Mouse (Mus musculus) retina, postnatal 7 days (tissue): ENCODE data around the gene Olfr433.
"Not testable (repeated sequence)": the region's sequence is repeated elsewhere in the genome, so short reads cannot be mapped to it uniquely, and the experiment has no call there.

ENCODE experiments used
- DNase-seq: peaks from one replicate; pipeline ENCODE4 v3.0.0-alpha.2; 2012; ENCODE audit warnings: low read depth, low spot score

Gene Olfr433

DNA sequence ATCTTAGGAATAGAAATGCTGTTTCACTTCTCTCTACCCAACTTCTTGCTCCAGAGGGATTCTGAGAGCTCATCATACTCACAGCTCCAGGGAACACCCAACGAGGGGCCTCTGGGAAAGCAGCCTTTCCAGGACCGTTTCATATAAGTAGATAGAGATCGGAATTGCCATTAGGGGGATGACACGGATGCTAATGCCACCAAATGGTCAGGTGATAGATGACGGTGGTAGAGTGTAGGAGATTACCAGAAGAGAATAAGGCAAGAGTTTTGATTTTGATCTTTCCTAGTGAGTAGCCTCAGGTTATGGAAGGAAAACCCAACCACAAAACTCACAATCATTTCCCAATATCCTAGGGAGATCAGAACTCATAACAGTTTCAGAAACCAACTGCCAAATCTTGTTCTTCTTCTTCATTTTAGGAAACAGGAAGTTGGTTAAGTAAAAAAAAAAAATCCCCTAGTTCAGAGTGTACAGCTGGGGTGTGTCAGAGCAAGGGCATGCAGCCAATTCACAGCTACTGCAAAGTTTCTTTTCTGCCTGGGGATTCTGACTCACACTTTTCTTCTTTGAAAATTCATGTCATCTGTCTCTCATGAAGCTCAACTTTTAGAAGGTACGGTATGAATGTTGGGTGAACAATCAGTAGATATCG is at the start of gene Olfr433:
Gene Olfr433 (plus strand): TSS at position 183 of the 655 bp plus-strand sequence.
- DNase-seq, result no peak

DNA sequence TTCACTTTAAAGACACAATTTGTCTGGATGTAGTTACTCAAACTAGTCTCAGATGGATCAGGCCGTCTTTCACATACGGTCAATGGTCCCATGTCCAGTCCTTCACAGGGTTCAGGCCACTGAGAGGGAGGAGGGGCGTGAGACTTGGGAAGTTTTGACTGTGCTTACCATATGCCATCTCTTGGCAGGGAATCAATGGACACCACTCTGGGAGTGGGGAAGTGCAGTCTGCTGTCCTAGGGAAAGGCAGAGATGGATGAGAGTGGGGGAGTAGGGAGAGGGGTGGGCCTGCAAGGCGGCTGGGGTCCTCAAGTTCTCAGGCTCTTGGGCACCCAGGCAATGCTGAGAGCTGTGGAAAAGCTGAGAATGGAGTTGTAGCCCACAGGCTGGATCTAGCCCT is 45.5 kb upstream of the Olfr433 start:
- DNase-seq, result no peak

DNA sequence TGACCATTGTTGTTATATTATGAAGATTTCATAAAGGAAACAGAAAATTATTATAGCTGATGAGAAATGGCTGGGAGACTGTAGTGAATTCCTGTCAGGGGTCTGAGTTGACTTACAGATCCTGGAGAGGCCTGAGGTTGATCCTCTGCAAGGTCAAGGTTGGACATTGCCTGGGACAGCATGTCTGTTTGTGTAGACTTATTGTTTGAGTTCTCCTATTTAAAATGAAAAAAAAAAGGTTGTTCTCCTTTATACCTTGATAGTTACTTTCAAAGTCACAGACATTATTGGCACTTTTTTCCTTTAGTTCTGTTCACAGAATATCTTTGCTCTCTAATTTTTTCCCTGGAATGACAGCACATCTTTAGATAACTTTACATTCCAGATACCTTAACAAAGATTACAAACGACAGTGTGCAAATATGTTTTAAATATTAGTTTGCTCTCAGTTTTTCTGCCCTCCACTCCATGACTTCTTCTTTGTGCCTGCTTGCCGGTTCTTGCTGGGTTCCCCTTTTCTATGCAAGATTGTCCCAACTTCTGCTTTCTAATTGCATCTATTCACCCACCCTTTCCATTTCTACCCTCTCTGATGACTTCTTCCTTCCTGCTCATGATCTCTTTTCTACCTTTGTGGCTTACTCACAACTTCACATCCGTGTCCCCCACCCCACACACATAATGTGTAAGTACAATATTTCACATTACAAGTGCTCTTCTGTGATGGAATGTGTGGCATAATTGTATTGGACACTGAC is 36.0 kb upstream of the Olfr433 start:
- DNase-seq, result not testable (repeated sequence)

DNA sequence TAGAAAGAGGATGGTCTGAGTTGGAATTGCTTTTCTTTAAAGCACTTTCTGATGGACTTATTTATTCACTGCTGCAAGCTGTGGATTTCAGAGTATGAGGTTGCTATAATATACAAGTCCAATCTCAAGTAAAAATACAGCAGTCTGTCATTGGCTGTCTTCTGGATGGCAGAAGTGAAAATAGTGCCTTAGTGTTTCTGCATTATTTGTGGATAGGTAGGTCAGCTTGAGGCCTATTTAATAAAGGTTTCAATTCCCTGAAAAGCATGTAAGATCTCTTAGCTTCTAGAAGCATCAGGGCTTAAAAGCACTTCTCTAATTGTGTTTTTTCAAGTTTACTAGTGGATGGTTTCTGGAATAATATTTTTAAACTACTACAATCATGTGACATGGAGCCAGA is 33.5 kb upstream of the Olfr433 start:
- not testable (repeated sequence) for DNase-seq

DNA sequence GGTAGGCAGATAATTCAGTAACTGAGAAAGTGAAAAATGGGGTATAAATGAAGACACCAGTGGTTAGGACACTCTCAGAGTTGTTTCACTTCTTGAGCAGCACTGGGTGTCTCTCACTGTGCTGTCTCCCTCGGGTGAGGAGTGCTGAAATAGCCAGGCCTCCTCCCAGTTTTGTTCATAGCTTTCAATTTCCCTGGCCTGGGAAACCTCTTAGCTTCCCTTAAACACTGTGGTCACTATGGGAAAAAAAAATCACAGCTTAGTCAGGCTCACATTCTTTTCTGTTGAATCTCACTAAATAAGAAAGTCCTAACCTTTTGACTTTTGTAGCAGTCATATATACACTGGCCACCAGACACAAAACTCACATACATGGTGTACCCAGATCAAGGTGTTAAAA is 8.8 kb upstream of the Olfr433 start, which contains the start of gene Ifi205:
Gene Ifi205 (minus strand): TSS at position 113 of the 400 bp plus-strand sequence.
- DNase-seq, result no peak

DNA sequence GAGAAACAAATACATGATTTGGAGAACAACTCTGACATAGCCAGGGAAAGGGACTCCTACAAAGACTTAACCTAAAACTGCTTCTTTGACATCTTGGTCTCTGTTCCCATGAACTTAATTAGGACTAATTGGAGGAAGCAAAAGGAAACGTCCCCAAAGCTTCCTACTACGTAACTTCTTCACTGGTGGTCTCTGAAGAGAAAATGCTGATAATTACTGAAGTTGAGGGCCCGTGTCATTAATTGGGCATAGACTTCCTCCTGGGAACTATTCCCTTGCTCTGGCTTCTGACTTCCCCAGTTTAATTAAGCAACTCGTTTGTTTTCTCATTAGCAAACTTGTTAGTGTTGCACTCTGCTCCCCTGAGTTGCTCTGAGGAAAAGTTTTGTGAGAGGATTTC is 4.7 kb upstream of the Olfr433 start:
- no peak for DNase-seq

DNA sequence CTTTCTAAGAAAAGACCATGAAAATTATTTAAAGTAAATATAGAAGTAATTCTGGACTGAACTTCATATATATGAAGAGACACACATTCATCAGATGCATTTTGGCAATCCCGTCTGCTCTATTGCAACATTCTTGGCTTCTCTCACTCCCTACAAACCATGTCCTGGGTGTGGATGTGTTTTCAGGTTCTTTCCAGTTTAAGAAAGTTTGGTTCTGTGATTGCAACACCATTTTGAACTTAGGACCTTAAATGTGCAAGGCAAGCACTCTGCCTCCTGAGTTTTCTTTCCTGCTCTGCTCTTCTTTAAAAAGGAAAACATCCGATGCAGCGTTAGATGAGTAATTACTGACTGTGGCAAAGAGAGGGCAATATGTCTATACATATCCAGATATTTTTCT is 2.0 kb upstream of the Olfr433 start:
- no peak for DNase-seq

DNA sequence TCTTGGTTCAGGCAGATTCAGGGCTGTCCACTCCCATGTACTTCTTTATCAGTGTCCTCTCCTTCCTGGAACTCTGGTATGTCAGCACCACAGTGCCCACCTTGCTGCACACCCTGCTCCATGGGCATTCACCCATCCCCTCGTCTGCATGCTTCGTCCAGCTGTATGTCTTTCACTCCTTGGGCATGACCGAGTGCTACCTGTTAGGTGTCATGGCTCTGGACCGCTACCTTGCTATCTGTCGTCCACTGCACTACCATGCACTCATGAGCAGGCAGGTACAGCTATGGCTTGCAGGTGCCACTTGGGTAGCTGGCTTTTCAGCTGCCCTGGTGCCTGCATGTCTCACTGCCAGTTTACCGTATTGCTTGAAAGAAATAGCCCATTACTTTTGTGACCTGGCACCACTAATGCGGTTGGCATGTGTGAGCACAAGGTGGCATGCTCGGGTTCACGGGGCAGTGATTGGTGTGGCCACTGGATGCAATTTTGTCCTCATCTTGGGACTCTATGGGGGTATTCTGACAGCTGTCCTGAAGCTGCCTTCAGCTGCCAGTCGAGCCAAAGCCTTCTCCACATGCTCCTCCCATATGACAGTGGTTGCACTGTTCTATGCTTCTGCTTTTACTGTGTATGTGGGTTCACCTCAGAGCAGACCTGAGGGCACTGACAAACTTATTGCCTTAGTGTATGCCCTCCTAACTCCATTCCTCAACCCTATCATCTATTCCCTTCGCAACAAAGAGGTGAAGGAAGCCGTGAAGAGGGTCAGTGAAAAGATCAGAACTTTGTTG is 1.8 kb downstream of the Olfr433 start:
- not testable (repeated sequence) for DNase-seq

DNA sequence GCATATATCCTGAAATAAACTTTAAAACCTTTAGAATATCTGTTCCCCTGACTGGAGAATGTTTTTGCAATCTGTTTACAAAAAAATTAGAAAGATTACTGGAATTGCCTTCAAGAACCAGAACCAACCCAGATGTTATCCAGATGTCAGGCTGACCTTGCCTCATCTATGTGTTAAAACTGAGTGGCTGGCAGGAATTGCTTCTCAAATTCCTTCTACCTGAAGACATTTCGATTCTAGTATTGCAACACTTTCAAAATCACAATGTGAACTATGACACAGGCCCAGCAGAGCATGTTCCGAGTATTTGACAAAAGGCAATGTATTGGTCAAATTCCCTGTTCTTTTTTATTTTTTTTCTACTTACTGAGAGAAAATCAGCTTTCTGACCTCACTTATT is 3.9 kb downstream of the Olfr433 start:
- no peak for DNase-seq

DNA sequence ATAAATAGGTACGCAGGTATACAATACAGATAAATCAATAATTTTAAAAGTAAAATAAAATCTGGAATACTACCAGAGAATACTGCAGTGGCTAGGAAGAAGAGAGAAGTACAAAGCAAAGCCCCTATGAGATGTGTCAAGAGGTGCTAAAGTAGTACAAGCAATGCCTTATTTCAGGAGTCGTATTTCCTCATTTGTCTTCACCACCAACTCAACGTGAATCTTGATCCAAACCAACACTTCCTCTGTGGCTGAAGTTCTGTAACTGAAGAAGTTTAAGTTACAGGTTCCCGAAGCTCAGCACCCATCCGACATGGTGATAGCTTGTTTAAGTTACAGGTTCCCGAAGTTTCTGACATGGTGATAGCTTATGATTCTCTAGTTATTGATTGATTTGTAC is 7.7 kb downstream of the Olfr433 start:
- not testable (repeated sequence) for DNase-seq

DNA sequence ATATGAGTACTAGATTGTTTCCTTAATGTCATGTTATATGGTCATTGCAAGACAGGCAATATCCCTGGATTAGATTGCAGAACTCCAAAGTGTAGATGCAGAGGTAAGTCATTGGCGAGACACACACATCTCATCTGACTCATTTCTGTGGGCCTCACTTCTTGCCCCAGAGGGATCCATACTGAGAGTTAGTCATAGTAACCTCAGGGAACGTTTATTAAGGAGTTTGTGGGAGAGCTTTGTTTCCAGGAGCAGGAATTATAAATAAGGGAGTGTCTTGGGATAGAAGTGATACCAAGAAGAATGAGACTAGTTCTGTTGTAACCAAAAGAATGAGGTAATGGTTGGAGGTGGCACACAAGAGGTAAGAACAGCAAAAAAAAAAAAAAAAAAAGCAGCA is 8.4 kb downstream of the Olfr433 start, which contains the start of gene Olfr432:
Gene Olfr432 (plus strand): TSS at position 313 of the 400 bp plus-strand sequence.
- no peak for DNase-seq

DNA sequence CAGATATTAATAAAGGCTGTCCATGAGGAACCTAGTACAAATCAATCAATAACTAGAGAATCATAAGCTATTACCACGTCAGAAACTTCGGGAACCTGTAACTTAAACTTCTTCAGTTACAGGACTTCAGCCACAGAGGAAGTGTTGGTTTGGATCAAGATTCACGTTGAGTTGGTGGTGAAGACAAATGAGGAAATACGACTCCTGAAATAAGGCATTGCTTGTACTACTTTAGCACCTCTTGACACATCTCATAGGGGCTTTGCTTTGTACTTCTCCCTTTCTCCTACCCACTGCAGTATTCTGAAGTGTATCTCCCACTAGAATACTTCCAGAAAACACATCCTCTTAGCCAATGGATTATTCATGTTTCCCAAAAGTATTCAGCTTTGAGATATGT is 8.9 kb downstream of the Olfr433 start:
- not testable (repeated sequence) for DNase-seq

DNA sequence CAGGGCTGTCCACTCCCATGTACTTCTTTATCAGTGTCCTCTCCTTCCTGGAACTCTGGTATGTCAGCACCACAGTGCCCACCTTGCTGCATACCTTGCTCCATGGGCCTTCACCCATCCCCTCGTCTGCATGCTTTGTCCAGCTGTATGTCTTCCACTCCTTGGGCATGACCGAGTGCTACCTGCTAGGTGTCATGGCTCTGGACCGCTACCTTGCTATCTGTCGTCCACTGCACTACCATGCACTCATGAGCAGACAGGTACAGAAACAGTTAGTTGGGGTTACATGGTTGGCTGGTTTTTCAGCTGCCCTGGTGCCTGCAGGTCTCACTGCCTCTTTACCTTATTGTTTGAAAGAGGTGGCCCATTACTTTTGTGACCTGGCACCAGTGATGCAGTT is 10.0 kb downstream of the Olfr433 start:
- DNase-seq, result no peak

DNA sequence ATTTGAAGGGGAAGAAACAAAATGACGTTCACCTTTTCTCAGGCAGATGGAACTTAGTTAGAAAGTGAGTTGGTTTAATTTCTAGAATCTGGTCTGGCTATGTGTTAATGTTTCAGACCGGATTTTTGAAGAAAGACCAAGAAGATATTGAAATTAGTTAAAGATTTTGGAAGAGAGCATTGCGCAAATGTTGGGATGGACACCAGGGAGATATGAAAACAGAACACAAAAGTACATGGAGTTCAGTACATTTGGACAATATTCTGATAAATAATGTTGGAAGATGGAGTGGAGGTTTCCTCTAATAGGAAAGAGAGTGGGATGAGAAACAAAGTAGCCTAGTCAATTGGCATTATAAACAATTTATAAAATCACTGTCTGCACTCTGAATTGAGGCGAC is 11.0 kb downstream of the Olfr433 start:
- no peak for DNase-seq

DNA sequence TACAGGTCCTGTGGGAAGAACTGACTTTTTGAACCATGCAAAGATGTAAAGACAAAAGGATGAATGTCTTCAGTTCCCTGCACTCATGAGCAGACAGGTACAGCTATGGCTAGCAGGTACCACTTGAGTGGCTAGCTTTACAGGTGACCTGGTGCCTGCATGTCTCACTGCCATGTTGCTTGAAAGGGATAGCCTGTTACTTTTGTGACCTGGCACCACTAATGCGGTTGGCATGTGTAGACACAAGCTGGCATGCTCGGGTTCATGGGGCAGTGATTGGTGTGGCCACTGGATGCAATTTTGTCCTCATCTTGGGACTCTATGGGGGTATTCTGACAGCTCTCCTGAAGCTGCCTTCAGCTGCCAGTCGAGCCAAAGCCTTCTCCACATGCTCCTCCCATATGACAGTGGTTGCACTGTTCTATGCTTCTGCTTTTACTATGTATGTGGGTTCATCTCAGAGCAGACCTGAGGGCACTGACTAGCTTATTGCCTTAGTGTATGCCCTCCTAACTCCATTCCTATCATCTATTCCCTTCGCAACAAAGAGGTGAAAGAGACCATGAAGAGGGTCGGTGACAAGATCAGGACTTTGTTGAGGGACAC is 11.5 kb downstream of the Olfr433 start:
- no peak for DNase-seq

DNA sequence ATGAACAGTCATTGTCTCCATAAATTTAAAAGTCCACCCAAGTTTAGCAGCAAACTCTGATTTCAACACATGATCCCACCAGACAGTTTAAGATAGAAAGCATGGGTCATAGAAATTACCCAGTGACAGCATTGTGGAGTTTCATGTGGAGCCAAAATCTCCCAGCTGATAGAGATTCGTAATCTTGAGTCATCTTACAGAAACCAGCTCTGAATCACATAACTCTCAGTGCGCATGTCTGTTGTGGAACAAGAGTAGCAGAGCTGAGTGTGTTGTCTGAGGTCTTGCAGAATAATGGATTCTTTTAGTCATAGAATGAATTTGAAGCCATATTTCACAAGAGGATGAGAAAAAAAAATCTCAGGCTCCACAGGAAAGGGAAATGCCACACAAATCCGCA is 12.5 kb downstream of the Olfr433 start:
- DNase-seq, result no peak

DNA sequence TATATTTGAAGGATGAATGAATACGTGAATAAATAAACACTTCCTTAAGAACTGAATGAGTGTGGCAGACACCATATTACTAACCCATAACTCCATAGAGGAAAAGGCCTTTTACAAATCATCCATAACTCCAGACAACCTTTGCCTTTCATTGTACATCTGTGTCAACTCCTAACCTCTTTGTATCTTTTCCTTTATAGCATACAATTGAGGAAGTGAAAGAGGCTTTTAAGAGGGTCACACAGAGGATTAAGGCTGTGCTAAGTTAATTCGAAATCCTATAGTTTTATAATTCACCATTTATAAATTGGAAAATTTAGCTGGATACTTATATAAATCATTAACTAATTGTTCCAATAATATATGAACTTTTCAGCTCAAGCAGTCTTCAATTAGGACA is 14.7 kb downstream of the Olfr433 start:
- no peak for DNase-seq

DNA sequence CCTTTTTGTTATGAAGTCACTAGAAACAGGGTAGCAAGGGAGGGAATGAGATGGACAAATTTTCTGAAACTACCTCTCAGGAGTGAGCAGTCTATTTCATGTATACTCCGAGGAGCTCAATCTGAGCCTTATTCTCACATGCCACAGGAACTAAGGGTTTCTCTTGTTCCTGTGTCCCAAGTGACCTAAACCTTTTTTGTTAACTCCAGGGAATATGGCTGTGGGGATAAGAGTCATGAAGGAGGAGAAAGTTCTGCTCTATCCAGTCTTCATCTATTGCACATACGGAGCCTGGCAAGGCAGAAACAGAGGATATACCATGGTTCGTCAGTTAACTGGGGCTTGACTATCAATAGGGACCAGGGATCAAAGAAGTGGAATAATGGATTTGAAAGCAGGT is 25.8 kb downstream of the Olfr433 start, which contains the start of gene Olfr430:
Gene Olfr430 (plus strand): TSS at position 301 of the 400 bp plus-strand sequence.
- no peak for DNase-seq

DNA sequence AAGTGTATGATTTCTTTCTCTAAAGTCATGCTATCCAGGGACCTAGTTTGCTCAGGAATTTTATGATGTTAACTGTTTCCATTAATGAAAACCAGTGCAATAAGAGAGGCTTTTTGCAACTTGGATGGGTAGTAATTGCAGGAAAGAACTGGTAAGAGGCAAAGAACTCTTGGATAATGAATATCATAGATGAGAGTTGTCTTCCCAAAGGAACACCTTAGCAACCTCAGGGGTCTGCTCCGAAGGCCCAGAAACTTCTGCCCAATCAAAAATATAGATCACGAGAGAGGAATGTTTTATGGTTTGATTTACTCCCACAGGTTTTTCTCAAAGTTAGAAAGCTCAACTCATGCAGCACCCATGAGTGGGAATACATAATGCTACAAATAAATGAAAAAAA is 43.5 kb downstream of the Olfr433 start, which contains the start of gene Olfr429:
Gene Olfr429 (plus strand): TSS at position 301 of the 400 bp plus-strand sequence.
- DNase-seq, result no peak
